Mouse (Mus musculus) spleen, embryonic (tissue): ENCODE measurements at regions not wholly inside any gene's neighbourhood (a gene's known extent, or its start where the extent isn't known, plus 50 kb on each side); places are given as distances from the start of the nearest gene placed in this dataset.
"Not testable (repeated sequence)": the region's sequence is repeated elsewhere in the genome, so short reads cannot be mapped to it uniquely, and the experiment has no call there.

Experiments used
- CTCF ChIA-PET: fragments of 350-600 bp; sonication (Branson Sonifier 250); formaldehyde crosslinking; loops from one replicate; lab custom pipeline; 2022; lab: Charles Lee

DNA sequence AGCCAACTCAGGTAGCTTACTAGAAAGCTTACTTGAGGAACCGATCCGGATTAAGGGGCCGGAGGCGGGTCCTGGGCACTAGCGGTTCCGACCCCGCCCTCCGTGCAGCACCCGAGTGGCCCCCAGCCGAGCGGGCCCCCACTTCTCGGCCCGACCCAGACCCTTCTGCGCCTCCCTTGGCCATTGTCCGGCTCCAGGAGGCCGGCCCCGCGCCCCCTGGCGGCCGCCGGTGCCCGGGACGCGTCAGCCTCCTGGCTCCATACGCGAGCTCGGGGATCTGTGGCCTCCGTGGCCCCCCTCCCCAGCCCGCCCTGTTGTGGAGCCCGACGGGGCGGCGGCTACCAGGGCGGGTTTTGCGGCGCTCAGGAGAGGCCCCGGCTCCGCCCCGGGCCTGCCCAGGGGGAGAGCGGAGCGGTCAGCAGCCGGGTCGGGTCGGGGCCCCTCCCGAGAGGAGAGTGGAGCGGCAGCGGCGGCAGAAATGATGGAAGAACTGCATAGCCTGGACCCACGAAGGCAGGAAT lies 94.3 kb upstream of the Zfp986 start:
- CTCF ChIA-PET: not testable (repeated sequence)

DNA sequence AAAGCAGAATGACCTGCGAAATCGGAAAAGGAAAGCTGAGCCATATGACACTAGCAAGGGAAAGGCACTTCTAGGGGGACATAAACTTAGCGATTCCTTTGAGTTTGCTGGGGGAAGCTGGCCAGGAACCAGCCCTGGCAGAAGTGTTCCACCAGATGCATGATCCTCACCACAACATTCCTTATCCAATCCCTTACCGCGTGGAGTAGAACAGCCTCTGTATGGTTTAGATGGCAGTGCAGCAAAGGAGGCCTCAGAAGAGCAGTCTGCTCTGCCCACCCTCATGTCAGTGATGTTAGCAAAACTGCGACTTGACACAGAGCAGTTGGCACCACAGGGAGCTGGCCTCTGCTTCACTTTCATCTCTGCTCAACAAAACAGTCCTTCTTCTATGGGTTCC lies 93.7 kb upstream of the Zfp986 start:
- CTCF ChIA-PET: not testable (repeated sequence)

DNA sequence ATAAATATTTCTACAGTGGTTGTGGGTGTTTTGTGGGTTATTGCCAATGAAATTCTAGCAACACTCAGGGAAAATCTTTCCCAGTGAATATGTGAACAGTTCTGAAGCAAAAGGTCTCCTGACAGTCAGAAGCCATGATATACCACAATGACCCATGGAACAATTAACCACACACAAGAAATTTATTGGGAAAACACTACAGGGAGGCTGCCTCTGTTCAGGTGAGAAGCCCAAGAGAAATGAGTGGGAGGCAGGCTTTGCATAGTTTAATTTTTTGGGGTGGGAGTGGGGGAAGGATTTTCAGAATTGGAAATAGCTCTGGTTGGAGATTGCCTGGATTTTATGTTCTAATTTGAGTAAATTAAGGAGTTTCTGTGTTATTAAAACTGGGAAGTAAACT lies 92.1 kb upstream of the Zfp986 start:
- CTCF ChIA-PET: not testable (repeated sequence)

DNA sequence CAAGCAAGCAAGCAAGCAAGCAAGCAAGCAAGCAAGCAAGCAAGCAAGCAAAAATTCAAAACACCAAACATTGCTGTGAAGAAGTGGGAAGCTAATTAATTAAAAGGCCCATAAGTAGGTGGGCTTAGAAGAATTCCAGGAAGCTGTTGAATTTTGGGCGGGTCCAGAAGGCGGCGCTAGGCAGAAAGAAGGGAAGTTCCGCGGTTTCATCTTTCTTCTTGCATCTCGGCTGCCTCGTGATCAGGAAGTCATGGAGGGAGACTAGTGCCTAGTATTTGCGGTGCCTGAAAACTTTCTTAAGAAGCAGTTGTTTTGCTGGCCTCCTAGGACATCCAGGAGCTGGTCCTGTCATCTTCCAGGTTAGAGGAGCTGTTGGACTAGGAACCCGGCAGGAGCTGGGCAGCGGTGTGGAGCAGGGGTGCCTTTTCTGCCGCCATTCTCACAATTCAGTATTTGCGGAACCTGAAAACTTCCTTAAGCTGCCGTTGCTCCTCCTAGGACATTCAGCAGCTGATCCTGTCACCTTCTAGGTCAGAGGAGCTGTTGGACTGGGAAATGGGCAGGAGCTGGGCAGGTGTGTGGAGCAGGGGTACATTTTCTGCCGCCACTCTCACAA lies 87.2 kb upstream of the Zfp986 start:
- CTCF ChIA-PET: interaction anchor here (0.7 kb wide), 1 partner anchor 493 kb away, joined by 3 read pairs; no protein-coding TSS in a partner anchor

DNA sequence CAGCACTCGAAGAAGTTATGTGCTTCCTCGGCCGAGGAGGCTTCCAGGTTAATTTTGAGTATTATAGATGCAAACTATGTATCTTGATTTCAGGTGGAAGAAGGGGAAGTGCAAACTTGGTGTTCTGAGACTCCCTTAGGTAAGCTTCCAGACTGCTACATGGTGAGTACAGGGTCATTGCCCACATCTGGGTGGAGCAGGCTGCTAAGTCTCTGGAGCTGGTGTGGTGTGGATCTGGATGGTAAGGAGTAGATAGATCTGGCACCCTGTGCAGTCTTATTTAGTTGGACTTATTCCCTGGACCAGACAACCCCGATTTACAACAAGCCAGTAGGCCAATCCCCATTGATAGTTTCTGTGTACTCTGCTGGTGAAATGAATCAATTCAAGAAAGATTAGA lies 53.9 kb upstream of the Zfp986 start:
- CTCF ChIA-PET: not testable (repeated sequence)
